Mouse (Mus musculus) CH12F3 (cell line): ENCODE data around the gene Sephs1.
"Not testable (repeated sequence)": the region's sequence is repeated elsewhere in the genome, so short reads cannot be mapped to it uniquely, and the experiment has no call there.

Experiments used
- in situ Hi-C: fragments of 300-500 bp; cut with MboI; formaldehyde crosslinking; loops from 2 replicates; pipeline ENCODE4 v1.14.3; 2020; ENCODE audit warnings: low sequenced_read_pairs

The Sephs1 gene

DNA sequence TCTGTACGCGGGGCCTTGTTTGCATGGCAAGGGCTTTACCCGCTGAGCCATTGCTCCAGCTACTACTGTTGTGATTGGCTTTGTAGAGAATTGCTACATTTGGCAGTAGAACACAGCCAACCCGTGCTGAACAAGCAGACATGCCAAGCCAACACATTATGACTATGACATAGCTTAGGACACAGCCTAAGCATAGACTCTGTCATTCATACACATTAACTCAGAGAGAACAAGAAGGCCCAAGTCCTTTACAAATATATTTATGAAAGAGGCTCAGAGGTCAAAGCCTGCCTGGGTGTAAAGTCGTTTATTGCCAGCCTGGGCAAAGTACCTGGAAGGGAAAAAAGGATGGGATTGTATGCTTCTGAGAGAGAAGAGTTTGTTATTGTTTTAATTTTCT is 21.0 kb downstream of the Sephs1 start:
- in situ Hi-C loops, result no loop called here

DNA sequence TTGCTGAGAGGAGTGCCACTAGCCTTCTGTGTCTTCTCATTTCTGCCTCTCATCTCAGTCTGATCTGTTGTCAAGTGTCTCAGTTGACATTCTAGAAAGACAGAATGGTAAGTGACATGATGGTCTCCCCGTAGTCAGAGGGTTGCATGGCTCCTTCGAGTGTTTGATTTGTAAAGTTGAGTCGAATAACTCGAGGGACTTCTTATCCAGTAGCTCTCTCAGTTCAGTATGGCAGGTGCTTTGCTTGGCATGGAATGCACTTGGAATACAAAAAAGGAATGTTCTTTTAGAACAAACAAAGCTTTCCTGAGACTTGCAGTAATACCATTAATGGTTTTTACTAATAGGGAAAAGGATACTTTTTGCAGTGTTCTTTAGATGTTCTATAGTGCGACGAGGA is 25.8 kb downstream of the Sephs1 start:
- in situ Hi-C loops, result no loop called here

DNA sequence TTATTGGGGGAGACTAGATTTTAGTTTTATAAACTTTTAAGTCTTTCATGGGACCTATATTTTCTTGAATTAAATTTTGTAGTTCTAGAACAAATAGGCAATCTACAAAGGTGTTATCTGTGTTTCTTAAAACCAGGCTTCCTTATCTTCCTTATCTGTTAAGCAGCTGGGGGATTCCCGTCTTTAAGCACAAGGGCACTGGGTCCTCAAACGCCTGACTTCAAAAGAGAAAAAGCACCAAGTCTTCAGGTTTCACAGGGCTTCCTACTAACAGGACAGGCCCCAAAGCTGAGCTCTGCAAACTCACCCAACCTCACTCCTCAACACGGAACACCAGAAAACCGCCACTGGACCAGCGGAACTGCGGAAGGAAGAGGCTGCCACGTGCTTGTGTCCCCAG is 26.6 kb downstream of the Sephs1 start:
- in situ Hi-C loops, result no loop called here

DNA sequence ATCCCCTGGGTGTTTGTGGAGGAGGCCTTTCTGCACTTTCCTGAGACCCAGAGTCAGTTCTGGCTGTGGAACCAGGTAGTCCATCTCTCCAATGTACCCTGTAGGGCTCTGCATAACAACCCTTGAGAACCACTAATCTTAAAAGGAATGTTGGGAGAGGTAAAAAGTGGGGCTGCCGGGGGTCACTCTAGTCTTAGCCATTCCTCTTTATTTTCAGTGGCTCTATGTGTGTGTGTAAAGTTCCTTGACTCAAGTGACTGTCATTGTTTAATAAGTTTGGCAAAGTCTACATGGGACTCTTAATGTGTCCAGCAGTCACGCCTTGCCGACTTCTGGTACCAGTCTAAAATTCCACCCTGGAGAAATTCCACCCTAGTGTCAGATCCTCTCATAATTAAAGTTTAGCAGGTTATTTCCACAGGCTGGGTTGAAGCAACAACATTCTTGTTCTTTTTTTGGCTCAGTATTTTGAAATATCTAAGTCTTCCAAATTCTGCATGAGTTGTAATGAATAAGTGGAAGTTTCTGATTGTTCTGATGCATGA is 27.5 kb downstream of the Sephs1 start:
- in situ Hi-C loops, result no loop called here

DNA sequence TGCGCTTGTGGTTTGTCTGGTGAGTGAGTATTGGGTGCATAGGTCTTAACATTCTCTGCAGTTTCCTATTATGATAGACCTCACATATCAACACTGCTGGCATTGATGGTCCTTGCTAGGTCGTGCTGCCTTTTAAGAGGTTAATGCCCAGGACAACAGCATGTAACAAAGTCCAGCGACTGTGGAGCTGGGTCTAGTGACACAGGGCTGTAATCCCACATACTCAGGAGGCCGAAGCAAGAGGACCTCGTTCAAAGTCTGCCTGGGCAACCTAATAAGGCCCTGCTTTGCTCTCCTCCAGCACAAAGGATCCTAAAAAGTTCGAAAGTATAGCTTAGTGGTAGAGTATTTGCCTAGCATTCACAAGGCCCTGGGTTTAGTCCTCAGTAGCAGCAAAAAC is 28.5 kb downstream of the Sephs1 start:
- in situ Hi-C loops, result loop anchor here (10.0 kb wide), 1 partner anchor 85 kb away; no protein-coding TSS in a partner anchor

DNA sequence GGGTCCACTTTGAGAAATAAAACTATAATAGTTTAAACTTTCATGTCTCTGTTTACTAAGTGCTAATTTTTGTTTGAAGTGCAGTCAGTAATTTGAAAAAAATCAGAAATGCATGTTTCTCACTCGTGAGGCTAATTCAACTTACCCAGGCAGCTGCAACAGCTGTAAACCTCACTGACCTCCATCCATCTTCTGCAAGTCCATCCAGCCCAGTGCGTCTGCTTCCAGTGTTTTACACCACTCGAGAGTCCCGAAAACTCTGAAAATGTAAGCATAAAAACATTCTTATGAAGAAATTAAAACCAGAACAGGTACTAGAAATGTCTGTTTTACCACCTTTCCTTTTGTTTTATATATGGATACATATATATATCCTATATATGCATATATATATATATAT is 29.2 kb downstream of the Sephs1 start:
- in situ Hi-C loops, result loop anchor here (10.0 kb wide), 1 partner anchor 84 kb away; no protein-coding TSS in a partner anchor

DNA sequence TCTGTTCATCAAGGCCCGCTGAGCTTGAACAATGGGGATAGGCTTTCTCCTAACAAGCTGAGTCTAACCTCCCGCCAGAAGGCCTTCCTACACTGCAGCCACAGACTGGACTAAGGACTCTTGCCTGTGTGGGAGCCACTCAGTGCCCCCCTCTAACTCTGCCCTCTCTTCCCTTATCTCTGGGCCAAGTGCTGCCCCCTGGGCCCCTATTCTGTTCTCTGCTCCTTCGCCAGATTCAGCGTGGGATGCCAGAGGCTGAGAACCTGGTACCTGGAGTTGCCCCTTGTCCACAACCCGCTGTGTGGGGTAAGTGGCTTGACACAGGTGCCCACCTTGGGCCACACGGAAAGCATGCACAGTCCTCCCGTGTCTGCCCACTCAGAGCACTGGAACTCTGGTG is 32.6 kb downstream of the Sephs1 start:
- in situ Hi-C loops, result loop anchor here (10.0 kb wide), 1 partner anchor 81 kb away; no protein-coding TSS in a partner anchor

DNA sequence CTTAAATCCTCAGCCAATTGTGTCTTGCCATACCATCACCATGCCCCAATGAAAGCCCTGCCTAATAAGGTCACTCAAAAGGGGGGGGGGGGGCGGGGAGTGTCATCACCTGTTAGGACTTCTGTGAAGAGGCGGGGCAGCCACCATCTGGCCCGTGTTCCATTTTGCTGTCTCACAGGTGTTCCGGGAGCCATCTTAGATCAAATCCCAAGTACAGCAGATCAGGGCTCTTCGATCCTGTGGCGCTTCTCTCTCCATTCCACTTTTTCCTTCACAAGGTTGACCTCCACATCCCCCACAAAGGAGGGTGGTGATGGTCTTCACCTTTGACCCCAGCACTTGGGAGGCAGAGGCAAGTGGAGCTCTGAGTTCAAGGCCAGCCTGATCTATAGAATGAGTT is 34.7 kb downstream of the Sephs1 start:
- in situ Hi-C loops, result loop anchor here (10.0 kb wide), 1 partner anchor 79 kb away; no protein-coding TSS in a partner anchor

DNA sequence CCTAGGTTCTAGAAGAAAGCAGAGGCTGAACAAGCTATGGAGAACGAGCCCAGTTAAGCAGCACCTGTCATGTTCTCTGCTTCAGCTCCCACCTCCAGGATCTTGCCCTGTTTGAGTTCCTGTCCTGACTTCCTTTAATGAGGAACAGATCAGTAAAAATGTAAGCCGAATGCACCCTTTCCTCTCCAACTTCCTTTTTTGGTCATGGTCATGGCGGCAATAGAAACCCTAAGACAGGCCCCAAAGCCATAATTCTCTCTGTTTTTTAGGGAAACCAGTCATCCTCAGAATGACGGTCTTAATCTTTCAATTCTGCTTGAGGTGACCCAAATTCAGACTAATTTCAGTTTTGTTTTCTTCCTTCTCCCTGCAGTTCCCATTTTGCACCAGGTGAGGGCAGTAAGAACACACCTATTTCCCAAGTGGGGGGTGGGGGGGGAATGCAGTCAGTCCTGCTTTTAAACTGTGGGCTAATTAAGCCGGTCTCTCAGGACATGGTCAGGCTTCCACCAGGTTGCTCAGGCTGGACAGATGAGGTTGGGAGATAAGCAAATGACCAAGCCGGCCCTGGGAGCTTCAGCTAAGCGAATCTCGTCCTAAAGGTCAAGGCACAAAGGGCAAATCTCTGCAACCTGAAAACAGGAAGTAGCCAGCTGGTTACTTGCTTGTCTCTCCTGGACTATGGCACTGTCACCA is 36.1 kb downstream of the Sephs1 start:
- in situ Hi-C loops, result loop anchor here (10.0 kb wide), 1 partner anchor 77 kb away; no protein-coding TSS in a partner anchor

DNA sequence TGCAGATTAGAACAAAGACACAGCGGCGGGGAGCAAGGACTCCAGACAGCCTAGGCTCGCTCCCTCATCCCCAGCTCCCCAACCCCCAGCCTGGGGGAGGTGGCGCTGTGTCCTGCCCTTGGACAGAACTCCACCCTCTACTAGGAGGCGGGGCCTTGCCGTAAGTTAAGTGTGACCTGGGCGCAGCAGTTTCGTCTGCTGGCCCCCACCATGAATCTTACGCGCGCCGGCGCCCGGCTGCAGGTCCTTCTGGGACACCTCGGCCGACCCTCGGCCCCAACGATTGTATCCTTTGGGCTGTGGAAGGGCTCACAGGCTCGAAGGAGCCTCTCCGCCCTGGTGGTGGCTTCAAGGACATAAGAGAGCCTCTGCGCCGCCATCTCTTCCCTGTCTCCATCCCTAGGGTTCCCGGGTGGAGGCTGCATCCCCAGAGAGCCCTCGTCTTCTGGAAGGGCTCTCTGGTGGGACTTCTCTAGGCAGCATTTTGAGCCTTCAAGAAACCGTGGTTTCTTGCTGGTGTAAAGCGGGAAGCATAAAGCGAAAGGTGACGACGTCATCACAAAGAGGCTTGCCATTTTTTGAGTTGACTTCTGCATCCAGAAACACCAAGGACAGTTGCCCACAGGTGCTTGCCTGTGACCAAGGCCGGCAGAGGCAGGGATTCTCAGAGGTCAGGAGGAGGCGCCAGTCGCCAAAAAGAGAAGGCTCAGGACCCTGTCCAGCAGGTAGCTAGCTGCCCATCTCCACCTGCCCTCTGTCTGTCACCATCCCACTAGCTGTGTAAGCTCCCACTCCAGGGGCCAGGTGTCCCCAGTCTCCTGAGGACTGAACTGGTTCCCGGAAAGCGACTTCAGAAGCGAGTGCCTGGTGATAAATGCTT is 37.7 kb downstream of the Sephs1 start, which contains the start of gene Phyh:
Gene Phyh, plus strand, starts transcription at position 160 of the 880 bp plus-strand sequence.
- in situ Hi-C loops, result loop anchor here (10.0 kb wide), 1 partner anchor 76 kb away; no protein-coding TSS in a partner anchor

DNA sequence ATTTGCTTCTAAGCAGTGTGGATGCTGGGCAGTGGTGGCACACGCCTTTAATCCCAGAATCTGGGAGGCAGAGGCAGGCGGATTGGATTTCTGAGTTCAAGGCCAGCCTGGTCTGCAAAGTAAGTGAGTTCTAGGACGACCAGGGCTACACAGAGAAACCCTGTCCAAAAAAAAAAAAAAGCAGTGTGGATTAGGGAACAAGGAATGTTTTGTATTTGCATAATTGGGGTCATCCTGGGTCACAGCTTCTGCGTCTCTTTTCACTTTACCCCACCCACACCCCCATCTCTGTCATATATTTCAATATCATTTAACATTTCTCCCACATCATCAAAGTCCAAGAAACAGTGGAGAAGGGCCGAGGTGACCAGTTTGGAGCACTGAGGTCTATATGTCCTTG is 39.7 kb downstream of the Sephs1 start:
- in situ Hi-C loops, result no loop called here

DNA sequence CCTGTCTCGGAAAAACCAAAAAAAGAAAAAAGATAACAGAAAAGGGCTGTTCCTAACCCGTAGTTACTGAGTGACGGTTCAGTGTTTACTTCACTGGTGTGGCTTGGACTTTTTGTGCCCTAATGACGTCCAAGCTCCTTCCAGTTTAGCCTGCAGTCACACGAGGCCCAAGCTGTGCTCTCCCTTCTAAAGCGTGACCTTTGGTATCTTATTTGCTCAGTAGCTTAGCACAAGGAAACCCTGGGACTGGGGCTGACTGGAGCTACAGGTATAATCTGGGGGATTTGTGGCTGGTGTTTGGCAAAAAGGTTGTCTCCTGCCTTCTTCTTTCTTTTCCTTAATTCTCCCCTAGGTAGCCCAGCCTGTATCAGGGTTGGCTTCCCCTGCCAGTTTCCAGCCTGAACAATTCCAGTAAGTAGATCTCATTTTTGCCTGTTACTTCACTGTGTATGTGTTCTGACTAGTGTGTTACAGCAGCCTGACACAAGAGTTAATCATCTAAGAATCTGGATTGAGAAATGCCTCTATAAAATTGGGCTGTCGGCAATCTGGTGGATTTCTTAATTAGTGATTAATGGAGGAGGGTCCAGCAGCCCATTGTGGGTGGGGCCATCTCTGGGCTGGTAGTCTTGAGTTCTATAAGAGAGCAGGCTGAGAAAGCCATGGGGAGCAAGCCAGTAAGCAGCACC is 41.3 kb downstream of the Sephs1 start:
- in situ Hi-C loops, result no loop called here

DNA sequence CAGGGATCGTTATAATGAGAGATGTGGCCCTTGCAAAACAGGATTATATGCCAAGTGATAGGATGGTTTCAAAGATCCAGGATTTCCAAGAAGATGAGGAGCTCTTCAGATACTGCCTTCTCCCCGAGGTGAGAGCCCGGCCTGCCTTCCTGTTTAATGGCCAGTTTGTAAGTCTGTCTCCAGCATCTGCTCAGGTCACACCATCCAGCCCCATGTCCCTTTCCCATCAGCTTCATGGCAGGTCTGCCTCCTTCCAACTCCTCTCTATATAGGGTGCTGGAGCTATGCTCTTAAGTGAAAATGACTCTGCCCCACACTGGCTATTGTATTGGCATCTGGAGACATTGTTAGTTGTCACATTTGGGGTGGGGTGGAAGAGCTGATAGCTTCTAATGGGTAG is 46.0 kb downstream of the Sephs1 start:
- in situ Hi-C loops, result no loop called here

DNA sequence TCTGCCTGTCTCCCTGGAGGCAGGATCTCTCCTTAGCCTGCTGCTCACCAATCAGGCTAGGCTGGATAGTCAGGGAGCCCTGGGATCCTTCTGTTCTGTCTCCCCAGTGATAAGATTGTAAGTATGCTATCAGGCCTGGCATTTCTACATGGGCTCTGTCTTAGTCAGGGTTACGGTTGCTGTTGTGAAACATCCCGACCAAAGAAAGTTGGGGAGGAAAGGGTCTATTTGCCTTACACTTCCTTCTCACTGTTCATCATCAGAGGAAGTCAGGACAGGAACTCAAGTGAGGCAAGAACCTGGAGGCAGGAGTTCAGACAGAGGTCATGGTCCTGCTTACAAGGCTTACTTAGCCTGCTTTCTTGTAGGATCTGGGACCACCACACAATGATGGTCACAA is 47.9 kb downstream of the Sephs1 start:
- in situ Hi-C loops, result no loop called here

DNA sequence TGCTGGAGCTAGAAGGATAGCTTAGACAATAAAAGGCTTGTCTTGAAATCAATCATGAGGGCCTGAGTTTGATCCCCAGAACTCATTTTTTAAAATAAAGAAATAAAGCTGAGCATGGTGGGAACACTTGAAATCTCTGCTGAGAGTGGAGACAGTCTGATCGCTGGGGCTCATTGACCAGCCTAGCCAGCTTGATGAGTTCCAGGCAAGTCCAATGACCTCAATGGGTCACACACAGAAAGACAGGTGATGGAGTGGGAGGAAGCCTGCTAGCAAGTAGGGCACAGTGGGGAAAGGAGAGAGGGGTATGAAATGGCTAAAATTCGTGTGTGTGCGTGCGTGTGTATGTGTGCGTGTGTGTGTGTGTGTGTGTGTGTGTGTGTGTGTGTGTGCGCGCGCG is 53.2 kb downstream of the Sephs1 start:
- in situ Hi-C loops, result no loop called here

DNA sequence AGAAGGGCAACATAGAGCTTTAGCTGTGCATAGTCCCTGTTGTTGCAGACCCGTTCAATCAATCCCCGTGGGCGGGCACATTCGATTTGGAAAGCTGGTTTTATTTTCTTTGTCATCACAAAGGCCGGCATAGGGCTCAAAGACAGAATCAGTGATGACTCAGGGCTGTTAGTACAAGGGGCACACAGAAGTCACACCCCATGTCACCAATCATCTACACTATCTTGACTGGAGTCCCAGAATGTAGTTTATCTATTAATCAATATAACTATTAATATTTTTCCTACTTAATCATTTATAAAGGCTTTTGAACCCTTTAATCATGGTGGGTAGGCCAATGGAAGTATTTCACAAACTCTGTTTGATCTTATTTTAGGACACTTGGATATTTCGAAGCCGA is 56.6 kb downstream of the Sephs1 start:
- in situ Hi-C loops, result no loop called here

DNA sequence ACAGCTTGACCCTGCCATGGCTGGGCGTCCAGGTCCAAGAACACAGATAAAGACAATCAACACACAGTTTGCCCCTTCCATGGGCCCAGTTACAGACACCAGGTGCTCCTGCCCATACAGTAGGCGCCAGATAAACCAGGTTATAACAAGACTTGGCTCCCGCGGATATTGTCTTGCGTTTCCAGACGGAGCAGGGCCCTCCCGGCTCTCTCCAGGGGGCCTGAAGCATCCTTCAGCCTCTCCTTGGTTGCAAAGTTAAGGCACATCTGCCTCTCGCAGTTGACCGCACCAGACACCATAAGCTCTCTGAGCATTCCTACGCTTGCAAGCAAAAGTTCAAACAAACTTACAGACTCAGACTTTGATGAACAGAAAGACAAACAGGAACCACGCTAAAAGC is 59.5 kb downstream of the Sephs1 start:
- in situ Hi-C loops, result no loop called here

DNA sequence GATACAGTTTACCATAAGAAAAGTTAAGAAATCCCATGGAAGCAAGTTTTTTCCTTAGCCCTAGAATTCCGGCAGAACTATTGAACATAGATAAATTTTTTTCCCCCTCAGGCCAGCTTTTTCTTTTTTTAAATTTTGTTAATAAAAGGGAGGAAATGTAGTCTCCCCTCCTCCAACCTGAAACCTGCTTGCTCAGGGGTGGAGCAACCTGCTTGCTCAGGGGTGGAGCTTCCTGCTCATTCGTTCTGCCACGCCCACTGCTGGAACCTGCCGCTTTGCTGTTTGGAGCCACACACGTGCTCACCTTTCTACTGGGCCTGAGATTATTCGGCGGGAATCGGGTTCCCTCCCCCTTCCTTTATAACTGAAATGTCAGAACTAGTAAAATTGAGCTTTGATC is 68.3 kb downstream of the Sephs1 start:
- in situ Hi-C loops, result not testable (repeated sequence)

DNA sequence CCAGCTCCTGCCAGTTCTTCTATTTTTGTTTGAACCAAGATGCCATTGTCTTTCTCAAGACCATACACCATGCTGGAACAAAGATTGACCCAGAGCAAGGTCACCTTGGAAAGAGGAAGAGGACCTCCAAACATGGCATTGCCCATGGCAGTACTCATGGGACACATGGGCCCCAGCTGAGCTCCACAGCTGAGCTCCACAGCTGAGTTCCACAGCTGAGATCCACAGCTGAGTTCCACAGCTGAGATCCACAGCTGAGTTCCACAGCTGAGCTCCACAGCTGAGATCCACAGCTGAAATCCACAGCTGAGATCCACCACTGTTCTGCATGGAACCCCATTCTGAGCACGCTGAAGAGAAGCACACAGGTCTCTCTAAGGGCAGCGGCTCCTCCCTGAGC is 69.6 kb downstream of the Sephs1 start:
- in situ Hi-C loops, result no loop called here

DNA sequence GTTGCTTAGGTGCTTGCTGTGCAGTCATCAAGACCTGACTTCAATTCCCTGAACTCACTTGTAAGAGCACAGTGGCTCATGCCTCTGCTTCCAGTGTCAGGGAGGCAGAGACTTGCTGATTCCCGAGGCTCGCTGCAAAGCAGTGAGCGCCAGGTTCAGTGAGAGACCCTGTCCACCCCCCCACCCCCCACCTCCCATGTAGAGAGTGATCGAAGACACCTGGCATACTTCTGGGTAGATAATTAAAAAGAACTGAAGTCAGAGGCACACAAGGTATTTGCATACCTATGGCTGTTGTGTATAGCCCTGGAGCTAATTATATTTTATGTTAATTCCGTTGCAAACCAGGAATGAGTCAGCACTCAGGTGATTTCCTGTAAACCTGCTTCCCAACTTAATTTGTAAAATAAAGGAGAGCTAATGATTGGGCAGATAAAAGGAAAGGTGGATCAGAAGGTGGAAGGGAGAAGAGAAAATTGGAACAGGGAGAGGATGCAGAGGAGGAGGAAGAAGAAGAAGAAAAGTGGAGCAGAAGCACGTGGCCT is 72.9 kb downstream of the Sephs1 start:
- in situ Hi-C loops, result no loop called here

DNA sequence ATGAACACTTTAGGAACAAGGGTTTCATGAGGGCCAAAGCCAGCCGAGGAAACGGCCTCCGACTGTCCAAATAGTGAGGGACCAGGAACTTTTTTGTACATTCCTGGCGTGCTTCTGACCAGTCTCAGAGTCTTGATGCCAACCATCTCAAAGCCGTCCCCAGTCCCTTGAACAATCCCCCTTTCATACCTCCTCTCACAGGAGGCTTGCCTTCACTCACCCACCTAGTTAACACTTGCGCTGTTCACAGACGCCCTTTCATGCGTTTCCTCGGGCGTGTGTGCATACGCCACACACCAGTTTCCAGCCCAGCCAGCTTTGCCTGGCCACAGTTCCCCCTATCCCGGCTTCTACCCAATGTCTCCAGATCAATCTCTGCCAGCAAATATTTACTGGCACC is 76.7 kb downstream of the Sephs1 start:
- in situ Hi-C loops, result no loop called here
